ENCODE assay signal across 8 mouse cellular contexts in the genomic region with DNA sequence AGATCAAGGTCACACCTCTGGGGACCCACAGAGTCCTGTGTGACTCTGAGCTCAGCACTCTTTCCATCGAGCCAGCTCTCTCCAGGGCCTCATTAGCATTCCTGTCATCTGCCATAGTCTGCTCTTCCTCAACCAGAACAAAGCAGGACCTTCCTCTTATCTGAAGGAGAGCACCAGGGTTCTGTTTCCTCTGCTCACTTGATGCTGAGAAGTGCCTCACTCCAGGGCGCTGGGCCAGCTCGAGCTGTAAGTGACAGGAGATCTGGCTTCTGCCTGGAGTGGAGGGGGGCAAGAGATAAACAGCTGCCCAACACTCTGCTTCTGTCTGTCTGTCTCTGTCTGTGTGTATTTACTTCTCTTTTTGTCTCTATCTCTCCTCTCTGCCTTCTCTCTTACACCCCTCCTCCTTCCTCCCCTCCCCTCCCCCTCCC. TPM values are rescaled to one million over a fixed set of nuclear protein-coding genes. Genes with fewer than 3 reads are reported as not detected.
DNase-seq lines count a peak whose midpoint lies in the region; ATAC-seq lines count a peak whose summit lies in the region.

No protein-coding gene starts in this region.

- peaks cover 6% of the 10 kb centered on the region; the same call in 1 of the 2 replicates for H3K4me1 ChIP-seq in neural tube, embryonic 12.5 days
- H3K4me1 ChIP-seq in neural tube, embryonic 15.5 days, result peaks cover 5% of the 10 kb centered on the region; the same call in 1 of the 2 replicates
- H3K4me1 ChIP-seq in hindbrain, embryonic 16.5 days (ENCODE audit: control insufficient read depth, insufficient read depth, low read depth, low read length), result peaks cover 5% of the 10 kb centered on the region; the same call in 1 of the 2 replicates

- no peak overlapping the region for H3K4me3 ChIP-seq in neural tube, embryonic 12.5 days
- H3K4me3 ChIP-seq in neural tube, embryonic 15.5 days (replicated peaks), result no peak overlapping the region
- no peak overlapping the region for H3K4me3 ChIP-seq in hindbrain, embryonic 16.5 days (ENCODE audit: low read length)

- no peak overlapping the region for H3K27ac ChIP-seq in neural tube, embryonic 12.5 days
- no peak overlapping the region for H3K27ac ChIP-seq in neural tube, embryonic 15.5 days (replicated peaks)
- no peak overlapping the region for H3K27ac ChIP-seq in hindbrain, embryonic 16.5 days (ENCODE audit: low read depth, low read length)

- WGBS in neural tube, embryonic 12.5 days, result 9% methylated on average over 3 of the region's 3 CpGs
- WGBS in neural tube, embryonic 15.5 days, result 4% methylated on average over 3 of the region's 3 CpGs
- 2% methylated on average over 3 of the region's 3 CpGs for WGBS in hindbrain, embryonic 16.5 days

- DNase-seq in retina, postnatal 1 day, result peak; percentile 27
- DNase-seq in layer of hippocampus, postnatal 14 days (ENCODE audit: low spot score in 2 of 2), result no peak
- DNase-seq in B cell, adult 2 months, result no peak

- no peak for ATAC-seq in neural tube, embryonic 12.5 days (ENCODE audit: low FRiP score, low read depth)
- ATAC-seq in neural tube, embryonic 15.5 days (ENCODE audit: low FRiP score), result no peak
- ATAC-seq in erythroblast, adult 5-6 weeks (replicated peaks; ENCODE audit: low FRiP score, poor library complexity, severe bottlenecking), result peak; percentile 50; the same call in 1 of the 2 replicates
- ATAC-seq in hindbrain, embryonic 16.5 days, result 0 out of 2 replicates have a peak, but pooled peaks have one; percentile 27
- no peak for ATAC-seq in activated CD4-positive, CD25-positive, alpha-beta regulatory T cell, adult 4 months

- 0 out of 2 replicates have a peak overlapping the region, but pooled peaks have one; percentile 16 for H3K4me2 ChIP-seq in neural tube, embryonic 12.5 days (replicated peaks)
- no peak overlapping the region for H3K4me2 ChIP-seq in neural tube, embryonic 15.5 days
- no peak overlapping the region for H3K4me2 ChIP-seq in hindbrain, embryonic 16.5 days (ENCODE audit: low read length)

- no peaks in the 10 kb centered on the region for H3K27me3 ChIP-seq in neural tube, embryonic 12.5 days (replicated peaks)
- H3K27me3 ChIP-seq in neural tube, embryonic 15.5 days (replicated peaks), result no peaks in the 10 kb centered on the region
- no peaks in the 10 kb centered on the region for H3K27me3 ChIP-seq in hindbrain, embryonic 16.5 days (replicated peaks; ENCODE audit: control insufficient read depth, insufficient read depth, low read length)

- H3K36me3 ChIP-seq in neural tube, embryonic 12.5 days, result no peaks in the 10 kb centered on the region
- H3K36me3 ChIP-seq in neural tube, embryonic 15.5 days, result no peaks in the 10 kb centered on the region
- no peaks in the 10 kb centered on the region for H3K36me3 ChIP-seq in hindbrain, embryonic 16.5 days (ENCODE audit: control insufficient read depth, insufficient read depth, low read length)

- no peaks in the 10 kb centered on the region for H3K9me3 ChIP-seq in neural tube, embryonic 12.5 days
- H3K9me3 ChIP-seq in neural tube, embryonic 15.5 days (replicated peaks), result no peaks in the 10 kb centered on the region
- no peaks in the 10 kb centered on the region for H3K9me3 ChIP-seq in hindbrain, embryonic 16.5 days (ENCODE audit: control insufficient read depth, low read length)

- no peak overlapping the region for H3K9ac ChIP-seq in neural tube, embryonic 12.5 days
- H3K9ac ChIP-seq in neural tube, embryonic 15.5 days (replicated peaks), result no peak overlapping the region
- H3K9ac ChIP-seq in hindbrain, embryonic 16.5 days (ENCODE audit: low read depth, low read length), result no peak overlapping the region

RNA-seq across cellular contexts. Expression of gene Herc1, which starts 55.3 kb away (rescaled TPM):
- 44.2 and 46.7 TPM in 2 replicates for polyA plus RNA-seq in neural tube, embryonic 12.5 days (2016; fragmentation: Nextera tagmentation; extraction: Ambion mirVana)
- polyA plus RNA-seq in neural tube, embryonic 15.5 days (2015; fragmentation: Nextera tagmentation; extraction: Ambion mirVana), result 36.4 and 42.0 TPM in 2 replicates
- total RNA-seq in erythroblast, adult 5-6 weeks (2015; ENCODE audit: low replicate concordance), result 543 and 570 TPM in 2 replicates
- total RNA-seq in erythroblast, adult 5-6 weeks (2017; ENCODE audit: low replicate concordance), result 1,171 and 1,293 TPM in 2 replicates
- polyA plus RNA-seq in hindbrain, embryonic 16.5 days (2015; fragmentation: Nextera tagmentation; extraction: Ambion mirVana), result 39.4 and 39.8 TPM in 2 replicates
- total RNA-seq in layer of hippocampus, postnatal 14 days (2021), result 100 to 1,000 TPM; 112 to 128 TPM
- 10 to 100 TPM; 31.4 to 31.8 TPM for polyA plus RNA-seq in activated CD4-positive, CD25-positive, alpha-beta regulatory T cell, adult 4 months (2017; shearing (Covaris generic))

Comparison
In these comparisons a context has a peak if more than half of its experiments do, and no peak if none do; other contexts are left out.
1. ATAC-seq: peak in erythroblast, adult 5-6 weeks (single experiment) and hindbrain, embryonic 16.5 days (single experiment); none in neural tube, embryonic 12.5 days (single experiment), neural tube, embryonic 15.5 days (single experiment) and activated CD4-positive, CD25-positive, alpha-beta regulatory T cell, adult 4 months (single experiment).